Mouse (Mus musculus): Measurements from ENCODE around the gene Fgfr4. TPM values are rescaled to one million over a fixed set of nuclear protein-coding genes. Genes with fewer than 3 reads are reported as not detected.
"Not testable (repeated sequence)": the region's sequence is repeated elsewhere in the genome, so short reads cannot be mapped to it uniquely, and the experiment has no call there.

The Fgfr4 gene
- total RNA-seq, 1 experiment from 2014 or later, result not detected

DNA sequence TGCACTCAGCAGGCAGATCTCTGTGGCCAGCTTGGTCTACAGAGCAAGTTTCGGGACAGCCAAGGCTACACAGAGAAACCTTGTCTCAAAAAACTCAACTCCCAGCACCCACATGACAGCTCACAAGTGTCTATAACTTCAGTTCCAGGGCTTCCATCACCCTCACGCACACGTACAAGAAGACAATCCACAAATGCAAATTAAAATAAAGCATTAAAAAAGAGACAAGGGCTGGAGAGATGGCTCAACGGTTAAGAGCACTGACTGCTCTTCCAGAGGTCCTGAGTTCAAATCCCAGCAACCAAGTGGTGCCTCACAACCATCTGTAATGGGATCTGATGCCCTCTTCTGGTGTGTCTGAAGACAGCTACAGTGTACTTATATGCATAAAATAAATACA is 50.3 kb downstream of the Fgfr4 start:
- ATAC-seq (replicated peaks in 1 of 2; ENCODE audit: insufficient read depth in 1 of 2, low FRiP score in 2 of 2, low TSS enrichment in 1 of 2, low read depth in 1 of 2, poor library complexity in 2 of 2, severe bottlenecking in 2 of 2), result not testable (repeated sequence)

DNA sequence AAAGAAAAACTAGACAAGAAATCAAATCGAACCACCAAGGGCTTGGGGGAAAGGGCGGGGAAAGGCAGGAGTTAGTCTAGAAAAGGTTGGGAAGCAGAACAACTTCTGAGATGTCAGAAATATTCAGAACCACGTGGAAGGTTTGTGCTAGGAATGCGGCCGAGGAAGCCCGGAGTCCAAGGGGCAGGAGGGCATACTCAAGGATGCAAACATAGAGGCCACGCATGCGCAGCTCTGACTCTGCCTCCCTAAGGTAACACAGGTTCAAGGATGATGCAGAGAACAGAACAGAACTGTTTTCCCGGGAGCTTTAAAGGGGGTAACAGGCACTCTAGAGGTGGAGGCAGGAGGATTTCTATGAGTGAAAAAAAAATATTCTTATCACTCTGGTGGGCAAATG is 51.3 kb downstream of the Fgfr4 start:
- ATAC-seq (replicated peaks in 1 of 2; ENCODE audit: insufficient read depth in 1 of 2, low FRiP score in 2 of 2, low TSS enrichment in 1 of 2, low read depth in 1 of 2, poor library complexity in 2 of 2, severe bottlenecking in 2 of 2), result no peak

DNA sequence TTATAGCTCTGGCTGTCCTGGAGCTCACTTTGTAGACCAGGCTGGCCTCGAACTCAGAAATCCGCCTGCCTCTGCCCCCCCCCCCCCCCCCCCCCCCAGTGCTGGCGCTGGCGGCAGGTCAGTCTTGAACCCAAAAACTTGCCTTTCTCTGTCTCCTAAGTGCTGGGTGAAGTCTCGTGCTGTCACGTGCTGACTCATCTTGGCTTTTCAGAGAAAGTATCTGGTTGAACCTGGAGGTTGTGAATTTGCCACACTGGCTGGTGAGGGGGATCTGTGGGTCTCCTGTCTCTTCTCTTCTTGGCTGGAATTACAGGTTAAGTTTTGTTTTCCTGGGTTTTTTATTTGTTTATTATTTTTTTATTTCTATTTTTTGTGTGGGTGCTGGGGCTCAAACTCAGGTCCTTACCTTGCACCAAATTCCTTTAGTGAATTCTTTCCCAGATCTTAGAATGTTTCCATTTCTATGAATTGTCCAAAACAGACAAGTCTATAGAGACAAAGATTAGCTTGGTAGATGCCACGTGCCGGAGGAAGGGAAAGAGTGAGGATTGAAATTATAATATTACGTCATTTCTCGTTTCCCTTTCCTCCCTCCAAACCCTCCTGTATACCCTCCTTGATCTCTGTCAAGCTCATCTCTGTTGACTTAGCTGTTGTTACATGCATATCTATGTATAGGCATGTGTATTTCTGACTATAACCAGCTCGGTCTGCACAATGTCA is 52.4 kb downstream of the Fgfr4 start:
- no peak for ATAC-seq (replicated peaks in 1 of 2; ENCODE audit: insufficient read depth in 1 of 2, low FRiP score in 2 of 2, low TSS enrichment in 1 of 2, low read depth in 1 of 2, poor library complexity in 2 of 2, severe bottlenecking in 2 of 2)

DNA sequence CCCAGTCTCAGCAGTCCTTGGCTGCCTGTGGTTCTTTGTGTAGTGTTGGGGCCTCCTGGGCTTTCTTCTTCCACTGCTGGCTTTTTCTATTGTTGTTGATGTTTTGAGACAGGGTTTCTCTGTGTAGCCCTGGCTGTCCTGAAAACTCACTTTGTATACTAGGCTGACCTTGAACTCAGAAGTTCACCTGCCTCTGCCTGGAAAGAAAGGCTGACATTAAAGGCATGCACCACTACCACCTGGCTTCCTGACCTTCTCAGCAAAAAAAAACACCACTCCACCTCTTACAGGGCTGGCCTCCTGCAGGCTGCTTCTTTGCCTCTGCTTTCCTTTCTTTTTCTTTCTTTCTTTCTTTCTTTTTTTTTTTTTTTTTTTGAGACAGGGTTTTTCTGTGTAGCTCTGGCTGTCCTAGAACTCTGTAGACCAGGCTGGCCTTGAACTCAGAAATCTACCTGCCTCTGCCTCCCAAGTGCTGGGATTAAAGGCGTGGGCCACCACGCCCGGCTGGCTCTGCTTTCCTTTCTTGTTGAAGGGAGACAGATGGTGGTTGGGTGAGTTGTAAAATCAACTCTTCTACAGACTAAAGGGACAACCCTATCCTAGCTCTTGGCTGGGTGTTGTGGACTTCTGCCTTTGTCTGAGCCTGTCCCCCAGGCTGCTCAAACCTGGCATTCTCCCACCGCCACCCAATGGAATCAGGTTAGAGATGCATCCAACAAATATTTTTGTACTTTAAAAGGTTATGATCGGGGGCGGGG is 53.2 kb downstream of the Fgfr4 start:
- no peak for ATAC-seq (replicated peaks in 1 of 2; ENCODE audit: insufficient read depth in 1 of 2, low FRiP score in 2 of 2, low TSS enrichment in 1 of 2, low read depth in 1 of 2, poor library complexity in 2 of 2, severe bottlenecking in 2 of 2)

DNA sequence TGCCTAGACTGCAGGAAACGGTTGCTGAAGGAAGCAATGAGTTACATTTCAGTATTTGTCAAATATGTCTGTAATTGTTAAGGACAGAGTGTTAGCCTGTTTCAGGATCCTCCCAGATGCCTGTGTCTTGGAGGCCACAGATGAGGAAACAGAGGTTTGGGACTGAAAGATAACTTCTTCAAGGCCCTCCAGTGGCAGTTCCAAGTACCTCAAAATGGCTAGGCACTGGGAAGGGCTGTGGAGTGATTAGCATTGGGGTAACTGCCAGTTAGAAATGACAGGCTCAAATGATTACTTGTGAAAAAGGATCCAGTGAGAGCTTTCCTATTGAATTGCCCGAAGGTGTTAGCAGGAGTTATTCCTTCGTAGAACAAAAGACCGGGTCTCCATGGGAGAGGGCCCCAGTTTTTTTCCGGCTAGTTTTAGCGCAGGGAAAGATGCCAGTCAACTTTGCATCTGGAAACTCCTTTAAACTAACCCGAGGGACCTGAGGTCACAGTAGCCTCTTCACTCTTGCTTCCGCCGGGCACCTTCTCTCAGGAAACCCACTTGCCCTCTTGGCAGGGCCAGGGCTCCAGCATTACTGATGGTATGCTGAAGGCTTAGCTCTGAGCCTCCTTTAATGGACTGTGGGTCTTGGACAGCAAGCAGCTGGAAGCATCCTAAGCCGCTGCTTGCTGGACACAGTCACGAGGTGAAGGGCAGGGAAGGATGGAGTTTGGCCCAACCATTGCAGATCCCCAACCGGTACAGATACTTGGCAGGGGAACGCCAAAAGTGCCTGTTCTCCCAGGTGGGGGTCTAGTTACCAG is 56.6 kb downstream of the Fgfr4 start:
- no peak for ATAC-seq (replicated peaks in 1 of 2; ENCODE audit: insufficient read depth in 1 of 2, low FRiP score in 2 of 2, low TSS enrichment in 1 of 2, low read depth in 1 of 2, poor library complexity in 2 of 2, severe bottlenecking in 2 of 2)

DNA sequence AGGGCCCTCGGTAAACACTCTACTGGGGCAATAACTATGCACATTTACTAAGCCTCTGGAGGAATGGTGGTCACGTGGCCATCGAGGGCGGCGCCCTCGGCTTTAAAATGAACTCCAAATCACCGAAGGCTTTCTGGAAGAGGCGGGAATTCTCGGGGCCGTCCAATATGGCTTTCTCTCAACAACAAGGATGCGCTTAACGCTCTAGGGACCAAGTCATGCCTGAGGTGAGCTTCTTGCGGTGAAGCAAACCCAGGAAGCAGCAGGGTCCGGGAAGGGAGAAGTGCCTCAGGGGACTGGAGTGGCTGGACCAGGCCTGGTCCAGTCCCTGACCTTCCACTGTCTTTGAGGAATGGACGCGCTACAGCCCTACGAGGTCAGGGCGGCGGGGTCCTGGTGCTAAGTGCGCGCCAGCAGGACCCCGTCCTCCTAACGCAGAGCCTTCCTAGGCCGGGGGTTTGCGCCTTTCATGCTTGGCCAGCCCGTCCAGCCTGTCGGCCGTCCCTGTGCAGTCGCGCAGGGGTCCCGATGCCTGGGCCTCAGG is 57.3 kb downstream of the Fgfr4 start, which contains the start of gene Nsd1:
Gene Nsd1 (plus strand): TSS at position 134 of the 544 bp plus-strand sequence.
- ATAC-seq (replicated peaks in 1 of 2; ENCODE audit: insufficient read depth in 1 of 2, low FRiP score in 2 of 2, low TSS enrichment in 1 of 2, low read depth in 1 of 2, poor library complexity in 2 of 2, severe bottlenecking in 2 of 2), result no peak

DNA sequence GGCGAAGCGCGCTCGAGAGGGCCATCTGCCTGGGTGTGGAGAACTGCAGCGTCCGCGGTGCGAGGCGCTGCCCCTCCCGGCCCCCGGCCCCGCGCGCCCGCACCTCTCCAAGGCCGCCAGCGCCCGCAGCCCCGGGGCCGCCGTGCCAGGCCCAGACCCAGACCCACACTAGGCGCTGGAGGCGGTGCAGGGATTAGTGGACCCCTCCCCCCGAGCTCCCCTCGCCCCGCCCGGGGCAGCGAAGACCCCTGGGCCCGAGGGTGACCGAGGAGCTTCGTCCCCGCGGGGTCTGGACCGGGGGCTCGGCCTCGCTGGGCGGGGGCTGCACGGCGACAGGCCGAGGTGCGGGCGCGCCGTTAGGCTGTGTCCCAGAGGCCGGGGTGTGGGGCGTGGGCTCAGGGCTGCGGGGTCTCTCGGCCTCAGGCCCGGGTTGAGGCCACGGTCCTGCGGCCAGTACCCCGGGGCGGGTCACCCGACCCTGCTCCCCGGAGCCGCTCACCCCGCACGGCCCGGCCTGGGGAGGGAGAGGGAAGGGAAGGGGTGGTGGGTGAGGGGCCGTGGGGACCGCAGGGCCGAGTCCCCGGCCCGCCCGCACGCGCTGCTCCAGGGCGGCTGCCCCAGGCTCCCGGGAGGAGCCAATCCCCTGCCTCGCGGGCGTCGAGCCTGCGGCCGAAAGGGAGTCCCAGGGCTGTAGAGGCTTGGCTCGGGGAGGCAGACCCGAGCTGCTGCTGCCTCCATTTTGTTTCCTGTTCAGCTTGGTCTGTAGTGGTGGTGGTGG is 57.9 kb downstream of the Fgfr4 start:
- ATAC-seq (replicated peaks in 1 of 2; ENCODE audit: insufficient read depth in 1 of 2, low FRiP score in 2 of 2, low TSS enrichment in 1 of 2, low read depth in 1 of 2, poor library complexity in 2 of 2, severe bottlenecking in 2 of 2), result peak; percentile 3 to 44; a peak in 3 of 4 replicates

DNA sequence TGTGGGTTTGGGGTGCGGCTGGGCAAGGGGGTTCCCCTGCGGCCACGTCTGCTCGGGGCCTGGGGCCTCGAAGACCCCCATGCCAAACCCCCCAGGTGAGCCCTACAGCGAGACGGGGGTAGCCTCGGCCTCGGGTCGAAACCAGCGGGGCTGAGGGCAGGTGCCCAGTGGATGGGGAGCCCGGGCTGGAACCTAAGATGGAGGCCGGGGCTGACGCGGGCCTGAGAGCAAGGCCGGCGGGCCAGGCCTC is 58.5 kb downstream of the Fgfr4 start:
- peak in 1 of 2 experiments; percentile 51; a peak in 2 of 4 replicates for ATAC-seq (replicated peaks in 1 of 2; ENCODE audit: insufficient read depth in 1 of 2, low FRiP score in 2 of 2, low TSS enrichment in 1 of 2, low read depth in 1 of 2, poor library complexity in 2 of 2, severe bottlenecking in 2 of 2)

DNA sequence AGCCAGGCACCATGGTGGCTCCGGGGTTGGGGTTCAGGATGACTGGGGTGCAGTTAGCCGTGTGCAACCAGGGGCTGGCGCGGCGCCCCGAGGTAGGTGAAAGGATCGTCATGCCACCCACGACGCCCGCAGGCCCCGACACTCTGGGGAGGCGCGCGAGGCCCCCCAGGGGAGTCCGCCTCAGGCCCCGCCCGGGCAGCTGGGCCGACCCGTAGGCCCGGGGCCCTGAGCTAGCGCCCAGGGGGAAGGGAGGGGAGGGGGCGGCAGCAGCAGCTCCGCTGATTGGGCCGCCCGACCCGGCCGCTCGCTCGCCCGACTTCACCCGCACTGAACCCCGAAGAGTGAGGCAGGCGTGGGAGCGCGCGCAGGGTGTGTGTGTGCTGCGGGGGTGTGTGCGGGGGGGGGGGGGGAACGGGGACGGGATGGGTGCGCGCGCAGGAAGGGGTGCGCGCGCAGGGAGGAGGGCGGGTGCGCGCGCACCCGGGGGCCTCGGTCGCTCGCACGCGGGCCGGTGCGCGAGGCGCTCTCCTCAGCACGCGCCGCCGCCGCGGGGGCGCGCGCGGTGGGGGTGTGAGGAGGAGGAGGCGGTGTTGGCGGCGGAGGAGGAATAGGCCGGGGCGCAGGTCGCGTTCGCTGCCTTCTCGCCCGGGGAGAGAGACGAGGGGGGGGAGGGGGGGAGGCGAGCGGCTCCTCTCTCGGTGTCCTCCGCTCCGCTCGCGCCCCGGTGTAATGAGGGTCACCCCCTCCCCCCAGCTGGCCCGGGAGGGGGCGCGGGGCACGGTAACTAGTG is 59.0 kb downstream of the Fgfr4 start:
- peak; percentile 60 to 66 for ATAC-seq (replicated peaks in 1 of 2; ENCODE audit: insufficient read depth in 1 of 2, low FRiP score in 2 of 2, low TSS enrichment in 1 of 2, low read depth in 1 of 2, poor library complexity in 2 of 2, severe bottlenecking in 2 of 2)

DNA sequence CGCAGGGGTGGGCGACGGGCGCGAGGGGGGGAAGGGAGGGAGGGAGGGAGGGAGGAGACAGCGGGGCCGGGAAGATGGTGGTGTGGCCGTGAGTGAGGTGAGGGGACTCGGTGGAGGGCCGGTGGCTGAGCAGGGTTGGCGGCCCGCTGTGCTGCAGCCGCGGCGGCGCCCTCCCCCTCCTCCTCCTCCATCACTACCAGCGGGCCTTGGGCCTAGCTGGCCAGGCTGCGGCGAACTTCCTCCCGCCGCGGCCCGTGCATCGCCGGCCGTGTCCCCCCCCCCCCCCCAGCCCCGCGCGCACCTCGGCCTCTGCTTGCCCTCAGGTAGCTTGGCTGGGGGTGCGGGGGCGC is 59.5 kb downstream of the Fgfr4 start:
- ATAC-seq (replicated peaks in 1 of 2; ENCODE audit: insufficient read depth in 1 of 2, low FRiP score in 2 of 2, low TSS enrichment in 1 of 2, low read depth in 1 of 2, poor library complexity in 2 of 2, severe bottlenecking in 2 of 2), result 0 out of 4 replicates have a peak, but pooled peaks of 1 of the 2 experiments have one; percentile 7

DNA sequence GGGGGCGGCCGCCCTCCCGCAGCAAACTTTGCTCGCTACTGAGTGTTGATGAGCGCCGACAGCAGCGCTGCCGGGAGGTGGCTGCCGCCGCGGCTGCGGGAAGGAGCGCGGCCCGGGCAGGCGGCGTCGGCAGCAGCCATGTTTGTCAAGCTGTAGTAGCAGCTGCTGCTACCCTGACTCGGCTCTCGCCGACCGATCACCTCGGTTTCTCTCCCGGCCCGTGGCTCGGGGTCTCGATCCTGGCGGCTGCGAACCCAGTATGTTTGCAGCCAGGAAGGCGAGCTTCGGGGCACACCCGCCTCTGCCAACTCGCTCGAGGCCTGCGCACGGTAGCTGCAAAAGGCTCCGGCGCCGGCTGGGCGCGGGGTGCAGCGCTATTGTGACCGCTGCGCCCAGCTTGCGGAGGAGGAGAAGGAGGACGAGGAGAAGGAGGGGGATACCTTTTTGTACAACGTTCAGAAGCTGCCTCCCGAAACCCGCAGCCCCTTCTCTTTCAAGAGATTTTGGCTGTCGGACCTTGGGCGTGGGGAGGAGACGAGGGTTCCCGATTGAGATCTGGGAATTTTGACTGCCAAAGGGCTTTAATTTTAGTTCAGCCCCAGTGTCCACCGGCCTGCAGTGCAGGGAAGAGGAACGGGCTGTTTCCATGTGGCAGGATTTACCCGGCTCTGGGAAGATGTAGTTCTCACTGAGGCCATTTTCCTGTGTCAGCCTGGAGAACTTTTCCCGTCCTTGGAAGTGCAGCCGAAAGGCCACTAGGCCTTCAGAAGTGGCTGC is 60.1 kb downstream of the Fgfr4 start:
- peak in 1 of 2 experiments; percentile 6; a peak in 1 of 4 replicates for ATAC-seq (replicated peaks in 1 of 2; ENCODE audit: insufficient read depth in 1 of 2, low FRiP score in 2 of 2, low TSS enrichment in 1 of 2, low read depth in 1 of 2, poor library complexity in 2 of 2, severe bottlenecking in 2 of 2)

DNA sequence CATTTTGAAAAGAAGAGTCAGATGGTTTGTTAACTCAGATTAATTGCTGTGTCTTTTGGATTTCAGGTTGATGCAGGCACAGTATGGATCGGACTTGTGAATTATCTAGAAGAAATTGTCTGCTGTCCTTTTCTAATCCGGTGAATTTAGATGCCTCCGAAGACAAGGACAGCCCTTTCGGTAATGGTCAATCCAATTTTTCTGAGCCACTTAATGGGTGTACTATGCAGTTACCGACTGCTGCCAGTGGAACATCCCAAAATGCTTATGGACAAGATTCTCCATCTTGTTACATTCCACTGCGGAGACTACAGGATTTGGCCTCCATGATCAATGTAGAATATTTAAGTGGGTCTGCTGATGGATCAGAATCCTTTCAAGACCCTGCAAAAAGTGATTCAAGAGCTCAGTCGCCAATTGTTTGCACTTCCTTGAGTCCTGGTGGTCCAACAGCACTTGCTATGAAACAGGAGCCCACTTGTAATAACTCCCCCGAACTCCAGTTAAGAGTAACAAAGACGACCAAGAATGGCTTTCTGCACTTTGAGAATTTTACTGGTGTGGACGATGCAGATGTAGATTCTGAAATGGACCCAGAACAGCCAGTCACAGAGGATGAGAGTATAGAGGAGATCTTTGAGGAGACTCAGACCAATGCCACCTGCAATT is 60.8 kb downstream of the Fgfr4 start:
- no peak for ATAC-seq (replicated peaks in 1 of 2; ENCODE audit: insufficient read depth in 1 of 2, low FRiP score in 2 of 2, low TSS enrichment in 1 of 2, low read depth in 1 of 2, poor library complexity in 2 of 2, severe bottlenecking in 2 of 2)

Data from hematopoietic stem cell, adult 5-6 weeks (primary cell).